Mouse (Mus musculus): ENCODE measurements at regions not wholly inside any gene's neighbourhood (a gene's known extent, or its start where the extent isn't known, plus 50 kb on each side); places are given as distances from the start of the nearest gene placed in this dataset.

DNA sequence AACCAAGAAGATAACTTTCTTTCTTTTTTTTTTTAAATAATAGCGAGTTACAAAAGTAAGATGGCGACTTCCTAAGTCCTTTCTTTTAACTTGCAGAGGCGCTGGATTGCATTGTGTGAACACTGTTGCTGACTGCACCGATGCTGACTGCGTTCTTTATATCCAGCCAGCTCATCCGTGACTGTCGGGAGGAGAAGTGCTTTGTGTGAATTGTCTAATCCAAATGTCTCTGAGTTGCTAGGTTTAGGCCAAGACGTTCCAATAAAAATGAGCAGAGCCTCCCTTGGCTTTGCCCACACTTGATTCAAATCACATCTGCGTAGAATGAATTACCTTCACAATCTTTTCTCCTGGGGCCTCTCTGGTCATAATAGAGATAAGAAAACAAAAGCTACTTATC lies 156.0 kb upstream of the Slc24a2 start:
- DNase-seq, result no peak

DNA sequence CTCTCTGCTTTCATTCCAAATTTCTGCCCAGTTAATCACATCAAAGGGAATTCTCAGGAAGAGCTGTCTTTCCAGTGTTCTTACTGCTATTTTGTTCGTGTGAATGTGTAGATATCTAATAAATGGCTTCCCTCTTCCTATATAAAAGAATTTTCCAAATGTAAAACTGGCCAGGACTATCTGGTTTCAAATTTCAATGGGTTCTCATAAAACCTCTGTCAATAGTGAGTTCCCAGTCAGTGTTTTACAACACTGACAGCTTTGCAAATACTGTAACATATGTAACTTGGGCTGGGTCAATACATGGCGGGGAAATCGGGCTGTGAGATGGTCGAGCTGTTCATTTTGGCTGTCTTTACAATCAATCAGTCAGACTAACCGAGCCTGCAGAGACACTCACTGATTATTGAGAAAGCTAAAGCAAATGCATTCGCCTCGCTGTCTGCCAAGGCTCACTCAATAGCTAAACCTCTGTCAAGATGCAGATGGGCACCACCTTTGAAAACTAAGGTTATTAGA lies 155.0 kb upstream of the Slc24a2 start:
- no peak for DNase-seq

DNA sequence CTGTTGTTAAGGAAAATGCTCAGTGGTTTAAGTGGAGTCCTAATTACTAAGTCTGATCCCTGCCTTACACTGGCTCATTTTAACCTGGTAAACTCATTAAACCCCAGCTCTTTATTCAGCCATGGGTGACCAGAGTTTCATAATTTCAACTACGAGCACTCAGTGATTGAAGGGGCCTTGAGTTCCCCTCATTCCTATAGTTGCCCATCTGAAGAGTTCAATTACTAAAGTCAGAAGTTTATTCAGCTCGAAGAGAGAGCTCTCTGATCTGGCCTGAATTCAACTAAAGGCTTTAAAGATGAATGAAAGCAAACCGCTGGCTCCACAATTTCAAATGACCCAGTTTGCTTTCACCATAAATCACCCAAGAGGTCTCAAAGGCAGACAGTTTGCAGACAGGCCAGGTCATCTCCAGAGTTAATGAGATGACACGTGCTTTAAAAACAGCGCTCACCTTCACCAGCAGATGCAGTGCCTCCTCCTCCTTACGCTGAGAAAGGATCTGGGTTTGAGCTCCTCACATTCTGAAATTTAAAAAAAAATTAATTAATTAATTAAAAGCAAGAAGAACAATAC lies 154.3 kb upstream of the Slc24a2 start:
- no peak for DNase-seq

DNA sequence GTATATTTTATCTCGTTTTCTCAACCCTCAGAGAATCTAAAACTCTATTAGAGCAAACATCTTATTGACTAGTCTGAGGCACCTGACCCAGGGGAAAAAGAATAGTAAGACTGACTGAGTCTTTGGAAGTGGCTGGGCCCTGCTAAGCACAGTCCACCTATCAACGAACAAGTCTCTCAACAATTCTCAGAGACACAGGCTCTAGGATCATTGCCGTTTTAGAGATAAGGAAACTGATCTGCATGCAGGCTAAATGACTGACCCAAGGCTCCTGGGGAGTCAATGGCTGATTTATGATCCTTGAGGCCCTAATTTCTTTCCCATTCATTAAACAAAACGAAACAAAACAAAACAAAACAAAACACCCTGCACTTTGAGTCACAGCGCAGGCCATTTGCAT lies 150.4 kb upstream of the Slc24a2 start:
- DNase-seq, result no peak

DNA sequence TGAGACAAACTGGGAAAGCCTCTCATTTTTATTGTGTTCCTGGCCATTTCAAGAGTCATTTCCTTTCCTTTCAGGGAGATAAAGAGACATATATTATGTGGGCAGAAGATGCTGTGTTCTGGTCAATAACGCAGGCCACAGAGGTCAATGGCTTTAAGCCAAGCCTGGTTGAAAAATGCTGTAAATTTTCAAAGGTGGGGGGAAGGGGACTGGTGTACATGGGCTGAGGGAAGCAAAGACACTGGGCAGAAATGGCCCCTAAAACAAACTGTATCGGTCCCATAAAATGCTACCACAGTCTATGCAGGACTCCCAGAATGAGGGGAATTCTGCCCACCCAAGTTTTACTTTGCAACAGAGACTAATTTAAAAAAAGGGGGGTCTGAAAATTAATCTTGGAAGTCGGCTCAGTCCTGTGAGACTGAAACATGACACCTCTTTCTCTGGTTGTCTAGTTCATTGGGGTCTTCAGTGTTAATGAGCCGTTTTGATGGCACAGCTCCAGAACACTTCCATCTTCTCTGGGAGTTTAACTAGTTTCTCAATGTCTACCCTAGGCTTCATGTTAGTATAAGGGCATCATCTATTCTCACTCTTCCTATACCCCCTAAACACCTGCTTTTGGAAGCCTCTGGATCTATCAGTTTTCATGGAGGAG lies 149.4 kb upstream of the Slc24a2 start:
- DNase-seq, result no peak

DNA sequence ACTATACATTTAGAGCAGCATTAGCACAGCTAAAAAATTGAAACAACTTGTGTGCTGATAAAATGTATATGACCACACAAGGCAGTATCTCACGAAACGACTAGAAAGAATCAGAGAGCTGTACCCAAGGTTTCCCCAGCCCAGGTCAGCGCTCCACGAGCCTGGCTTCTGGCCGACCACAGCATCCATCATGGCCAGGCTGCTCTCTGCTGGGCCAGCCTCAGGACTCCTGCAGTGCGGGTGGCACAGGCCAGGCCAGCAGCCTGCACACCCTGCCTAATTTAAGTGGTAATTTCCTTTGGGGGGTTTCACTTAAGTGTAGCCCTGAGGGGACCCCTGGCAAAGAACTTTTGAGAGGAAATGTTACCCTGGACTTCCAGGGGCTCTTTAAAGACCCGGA lies 141.7 kb upstream of the Slc24a2 start:
- no peak for DNase-seq

DNA sequence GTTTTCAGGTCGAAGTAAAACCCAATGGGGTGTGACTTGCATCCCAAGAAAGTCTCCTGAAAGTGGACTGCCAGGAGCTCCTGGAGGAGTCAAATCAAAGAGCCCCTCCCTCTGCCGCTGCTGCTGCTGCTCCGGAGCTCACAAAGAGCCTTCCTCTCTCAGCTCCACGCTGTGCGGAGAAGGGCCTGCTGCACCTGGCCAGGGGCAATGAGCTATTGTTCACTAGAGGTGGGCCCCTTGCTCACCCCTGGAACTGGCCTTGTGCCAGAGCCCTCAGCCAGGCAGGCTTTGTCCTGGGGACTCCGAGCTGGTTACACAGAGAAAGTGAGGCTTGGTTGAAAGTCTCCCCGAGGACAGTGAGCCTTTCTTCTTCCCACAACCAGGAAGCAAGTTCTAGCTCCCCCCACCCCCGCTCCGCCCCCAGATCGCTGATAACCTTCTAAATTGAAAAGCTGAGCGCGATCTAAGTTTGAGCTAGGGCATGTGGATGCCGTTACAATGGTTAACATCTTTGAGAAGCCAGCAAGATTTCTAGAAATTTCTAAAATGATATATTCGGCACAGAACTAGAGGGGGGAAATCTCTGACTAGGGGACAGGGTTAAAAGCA lies 139.5 kb upstream of the Slc24a2 start:
- peak; percentile 21 for DNase-seq

DNA sequence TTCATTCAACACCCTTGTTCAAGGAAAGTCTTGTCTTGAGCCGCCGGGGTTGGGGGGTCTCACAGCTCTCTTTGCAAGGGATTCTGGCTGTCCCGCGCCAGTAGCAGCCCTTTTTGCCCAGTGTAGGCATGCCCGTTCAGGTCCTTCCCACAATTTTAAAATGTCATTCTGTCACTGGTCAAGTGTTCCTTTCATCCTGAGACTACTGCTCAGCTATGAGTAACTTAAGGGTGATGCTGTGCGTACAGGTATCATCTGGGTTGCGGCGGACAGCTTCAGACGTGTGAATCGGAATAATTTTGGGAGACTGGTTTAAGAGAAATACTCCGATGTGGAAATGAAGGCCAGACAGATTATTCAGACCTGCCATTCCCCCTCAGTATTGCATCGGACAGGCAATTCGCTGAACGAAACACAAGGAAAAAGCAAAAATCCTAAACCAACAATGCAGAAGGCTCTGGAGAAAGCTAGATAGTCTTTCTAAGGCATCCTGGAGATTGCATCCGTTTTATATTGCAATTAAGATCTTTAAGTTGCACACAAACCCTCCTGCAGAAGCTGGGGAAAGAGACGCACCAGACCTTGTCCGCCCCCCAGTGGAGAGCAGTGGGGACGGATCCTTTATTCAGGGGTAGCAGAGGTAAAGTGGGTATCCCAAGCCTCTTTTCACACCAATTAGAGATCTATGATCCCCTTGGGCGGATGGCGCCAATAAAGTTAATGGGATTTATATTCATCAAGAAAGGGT lies 138.3 kb upstream of the Slc24a2 start:
- peak; percentile 73 for DNase-seq

DNA sequence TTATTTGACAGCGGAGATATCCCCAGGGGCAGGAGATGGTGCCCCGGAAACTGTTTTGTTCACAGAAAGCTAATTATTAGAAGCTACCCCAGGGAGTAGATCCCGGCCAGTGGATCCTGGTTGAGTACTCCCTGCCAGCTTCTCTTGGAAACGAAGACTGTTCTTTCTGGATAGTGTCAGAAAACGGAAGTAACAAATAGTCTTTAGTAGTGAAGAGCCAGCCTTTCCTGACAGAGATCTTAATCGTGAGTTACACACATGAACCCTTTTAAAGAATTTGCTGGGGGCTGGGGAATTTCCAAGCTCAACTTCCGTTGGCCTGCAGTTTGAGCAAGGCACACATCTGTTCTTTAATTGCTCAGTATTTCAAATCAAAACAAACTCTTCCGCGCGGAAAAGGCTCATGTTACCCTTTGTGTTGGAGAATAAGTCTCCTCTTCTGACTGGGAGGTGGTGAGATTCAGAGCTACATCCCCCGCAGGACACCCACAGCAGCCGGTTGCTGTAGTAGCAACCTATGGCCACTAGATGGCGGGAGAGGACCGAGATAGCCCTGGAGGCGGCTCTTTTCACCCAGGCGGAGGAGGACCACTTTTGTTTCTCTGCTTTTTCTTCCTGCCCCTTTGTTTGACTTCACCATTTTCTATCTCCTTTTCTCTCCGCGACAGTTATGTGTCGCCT lies 137.6 kb upstream of the Slc24a2 start:
- peak; percentile 72 for DNase-seq

DNA sequence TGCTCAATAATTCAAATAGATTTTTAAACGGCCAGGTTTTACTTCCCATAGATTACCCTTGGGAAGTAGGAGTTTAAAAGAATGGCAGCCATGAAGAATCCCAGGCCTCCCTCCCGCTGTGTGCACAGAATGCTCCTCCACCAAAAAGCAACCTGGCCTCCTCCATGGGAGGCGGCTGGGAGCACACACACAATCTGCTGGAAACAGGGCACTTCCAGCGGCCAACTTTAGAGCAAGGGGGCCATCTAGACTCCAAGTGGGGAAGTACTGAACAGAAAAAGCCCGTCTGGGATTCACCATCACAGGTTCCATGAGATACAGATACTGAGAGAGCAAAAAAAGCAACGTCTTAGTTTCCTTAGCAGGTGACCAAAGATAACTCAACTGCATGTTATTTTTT lies 131.9 kb upstream of the Slc24a2 start:
- DNase-seq, result peak; percentile 53

DNA sequence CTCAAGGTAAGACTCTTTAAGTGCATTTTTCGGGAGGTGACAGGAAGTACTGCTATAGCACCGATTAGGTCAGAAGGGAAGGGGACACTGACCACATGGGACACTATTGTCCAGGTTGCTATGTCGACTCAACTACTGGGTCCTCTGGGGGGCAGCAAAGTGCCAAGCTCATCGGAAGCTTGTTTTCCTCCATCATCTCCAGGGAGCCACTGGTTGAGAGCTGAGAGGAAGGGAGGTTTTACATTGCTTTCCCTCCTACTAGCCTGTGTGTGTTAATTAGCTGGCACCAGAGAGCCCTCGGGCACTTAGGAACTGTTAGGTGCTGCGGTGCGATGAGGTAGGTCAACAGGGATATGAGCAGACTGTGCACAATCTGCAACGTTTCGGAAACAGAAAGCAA lies 129.2 kb upstream of the Slc24a2 start:
- DNase-seq, result peak; percentile 51

DNA sequence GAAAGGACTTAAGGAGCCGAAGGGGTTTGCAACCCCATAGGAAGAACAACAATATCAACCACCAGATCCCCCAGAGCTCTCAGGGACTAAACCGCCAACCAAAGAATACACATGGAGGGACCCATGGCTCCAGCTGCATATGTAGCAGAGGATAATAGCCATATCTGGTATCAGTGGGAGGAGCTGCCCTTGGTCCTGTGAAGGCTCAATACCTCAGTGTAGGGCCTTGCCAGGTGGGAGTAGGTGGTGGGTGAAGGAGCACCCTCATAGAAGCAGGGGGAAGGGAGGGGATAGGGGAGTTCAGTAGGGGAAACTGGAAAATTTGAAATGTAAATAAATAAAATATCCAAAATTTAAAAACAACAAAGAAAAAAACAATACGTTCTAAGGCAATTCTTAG lies 128.7 kb upstream of the Slc24a2 start:
- DNase-seq, result no peak

DNA sequence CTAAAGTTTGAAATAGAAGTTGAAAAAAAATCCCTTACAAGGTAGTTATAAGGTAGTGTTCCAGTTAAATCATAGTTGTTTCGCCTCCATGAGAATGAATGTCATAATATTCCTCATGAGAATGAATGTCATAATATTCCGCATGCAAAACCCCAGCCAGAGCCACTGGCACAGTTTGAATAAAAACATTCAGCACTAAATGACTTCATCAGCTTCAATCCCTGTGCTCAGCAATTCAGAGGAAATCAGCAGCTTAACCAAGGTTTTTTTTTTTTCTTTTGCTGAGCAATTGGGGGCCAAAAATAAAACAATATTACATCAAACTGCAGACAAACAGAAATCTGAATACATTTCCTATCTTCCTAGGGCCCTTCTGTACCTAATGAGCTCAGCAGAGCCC lies 102.7 kb upstream of the Slc24a2 start:
- DNase-seq, result no peak

DNA sequence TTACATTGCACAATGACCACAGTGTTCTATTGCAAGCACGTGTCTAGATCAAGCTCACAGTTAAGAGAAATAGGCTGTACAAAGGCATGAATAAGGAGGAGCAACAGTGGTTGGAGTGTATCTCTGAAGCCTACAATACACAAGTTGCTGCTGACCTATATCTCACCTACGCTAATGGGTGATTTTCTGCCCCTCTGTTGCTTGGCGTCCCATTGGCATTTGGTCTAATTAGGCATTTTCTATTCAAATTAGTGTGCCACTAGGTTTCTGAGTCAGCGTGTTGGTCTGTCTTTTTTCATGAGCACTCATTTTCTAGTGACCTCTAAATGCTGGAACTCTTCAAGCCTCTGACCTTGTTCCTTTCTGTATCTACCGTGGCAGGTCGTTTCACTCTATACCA lies 98.9 kb upstream of the Slc24a2 start:
- DNase-seq, result no peak

DNA sequence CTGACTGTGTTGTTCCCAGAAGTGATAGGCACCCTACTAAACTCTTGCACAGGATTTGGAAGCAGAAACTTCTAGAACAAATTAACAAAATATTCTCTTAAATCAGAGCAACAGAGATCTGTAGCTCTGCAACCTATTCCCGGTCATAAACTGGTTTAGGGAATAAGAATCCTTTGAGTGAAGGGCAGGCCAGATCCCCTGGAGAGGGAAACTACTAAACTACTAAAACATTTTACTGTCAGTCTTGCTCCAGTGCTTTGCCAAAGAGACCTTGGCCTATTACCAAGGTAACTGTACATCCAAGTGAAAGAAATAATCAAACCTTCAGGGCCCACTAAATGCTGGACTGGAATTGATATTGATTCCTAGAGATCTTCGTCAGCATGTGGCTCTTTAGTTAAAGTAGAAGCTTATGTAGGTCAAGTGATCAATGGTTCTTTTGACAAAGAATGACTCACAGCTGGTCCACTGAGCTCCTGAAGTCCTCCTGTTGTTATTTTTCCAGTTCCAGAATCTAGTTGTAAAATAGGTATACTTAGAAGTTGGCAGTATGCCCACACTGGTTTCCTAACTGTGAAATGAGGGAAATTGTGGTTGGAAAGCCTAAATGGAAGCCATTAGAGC lies 91.6 kb upstream of the Slc24a2 start:
- no peak for DNase-seq

DNA sequence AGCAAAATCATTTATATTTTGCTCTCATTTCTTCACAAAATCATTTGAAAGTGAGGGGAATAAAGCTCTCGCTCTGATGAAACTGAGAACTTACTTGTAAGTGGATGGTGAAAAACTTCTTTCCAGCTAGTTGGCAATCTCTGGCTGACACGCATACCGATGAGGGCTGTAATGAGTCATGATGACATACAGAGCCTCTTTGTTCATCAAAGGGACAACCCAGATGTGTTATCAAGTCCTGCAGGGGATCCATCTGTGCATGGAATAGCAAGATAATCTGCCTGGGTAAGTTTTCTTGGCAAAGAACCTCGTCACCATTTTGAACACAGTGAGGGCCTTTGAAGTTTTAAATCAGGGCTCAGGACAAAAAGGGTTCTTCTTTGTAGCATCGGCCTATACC lies 67.9 kb upstream of the Slc24a2 start:
- DNase-seq, result no peak

DNA sequence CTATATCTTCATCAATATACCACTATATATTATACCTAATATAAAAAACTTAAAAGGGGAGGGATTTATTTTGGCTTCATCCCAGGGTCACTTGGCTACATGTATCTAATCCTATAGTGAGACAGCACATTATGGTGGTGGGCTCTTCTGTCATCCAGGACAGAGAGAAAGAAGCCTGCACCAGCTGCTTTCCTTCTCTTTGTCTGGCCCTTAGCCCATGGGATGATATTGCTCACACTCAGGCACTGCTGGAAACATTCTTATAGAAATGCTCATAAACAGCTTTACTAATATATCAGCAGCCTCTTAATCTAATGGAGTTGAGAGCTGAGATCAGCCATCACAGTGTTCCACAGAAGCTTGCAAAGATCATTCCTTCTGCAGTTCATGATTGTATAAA lies 64.3 kb upstream of the Slc24a2 start:
- DNase-seq, result no peak

All from right cerebral cortex, postnatal 4 days (tissue).